ENCODE assay signal across 19 mouse cellular contexts in genomic region chr5:14750882-14751281, GRCm38 (mm10).
DNase-seq lines count a peak whose midpoint lies in the region; ATAC-seq and TF ChIP-seq lines count a peak whose summit lies in the region.
"Had no signal": no experiment of that assay in that cellular context is flagged by ENCODE, and none has a peak within 500 bp of the region (broad histone marks: within the 10 kb centered on the region; RNA-seq: fewer than 3 reads in every experiment).

No protein-coding gene starts in this region.

- no peaks in the 10 kb centered on the region for H3K4me1 ChIP-seq in hindbrain, embryonic 16.5 days (ENCODE audit: control insufficient read depth, insufficient read depth, low read depth, low read length)
- H3K4me1 ChIP-seq in hindbrain, embryonic 14.5 days (replicated peaks; ENCODE audit: control insufficient read depth, insufficient read depth, low read length), result no peaks in the 10 kb centered on the region
- no peaks in the 10 kb centered on the region for H3K4me1 ChIP-seq in cerebellum, adult 2 months (ENCODE audit: control insufficient read depth, insufficient read depth, low read length)
- H3K4me1 ChIP-seq: forebrain, embryonic 15.5 days; limb, embryonic 13.5 days; midbrain, embryonic 13.5 days had no signal

- H3K36me3 ChIP-seq in hindbrain, embryonic 16.5 days (ENCODE audit: control insufficient read depth, insufficient read depth, low read length), result no peaks in the 10 kb centered on the region
- no peaks in the 10 kb centered on the region for H3K36me3 ChIP-seq in hindbrain, embryonic 14.5 days (replicated peaks; ENCODE audit: control insufficient read depth, insufficient read depth)
- H3K36me3 ChIP-seq: forebrain, embryonic 15.5 days; limb, embryonic 13.5 days; midbrain, embryonic 13.5 days had no signal

- H3K27ac ChIP-seq in hindbrain, embryonic 16.5 days (ENCODE audit: low read depth, low read length), result no peak overlapping the region
- H3K27ac ChIP-seq in hindbrain, embryonic 14.5 days, result no peak overlapping the region
- H3K27ac ChIP-seq in cerebellum, adult 2 months (ENCODE audit: insufficient read depth, low read length), result no peak overlapping the region
- H3K27ac ChIP-seq: forebrain, embryonic 15.5 days; left cerebral cortex, adult 2 months; limb, embryonic 13.5 days; liver, embryonic 14.5 days; midbrain, embryonic 13.5 days had no signal

- no peak for TF ChIP-seq POLR2A in cerebellum, adult 2 months (IDR thresholded peaks at IDR 0.05; ENCODE audit: borderline replicate concordance, insufficient read depth, low read length)

- no peaks in the 10 kb centered on the region for H3K27me3 ChIP-seq in hindbrain, embryonic 16.5 days (replicated peaks; ENCODE audit: control insufficient read depth, insufficient read depth, low read length)
- no peaks in the 10 kb centered on the region for H3K27me3 ChIP-seq in hindbrain, embryonic 14.5 days (ENCODE audit: control insufficient read depth, insufficient read depth, low read length)
- no peaks in the 10 kb centered on the region; the same call in 1 of the 2 replicates for H3K27me3 ChIP-seq in cerebellum, adult 2 months (ENCODE audit: control insufficient read depth, insufficient read depth, low read length)
- H3K27me3 ChIP-seq: CH12.LX; forebrain, embryonic 15.5 days; limb, embryonic 13.5 days; midbrain, embryonic 13.5 days had no signal

- peak; percentile 78; the same call in 1 of the 2 replicates for ATAC-seq in hindbrain, embryonic 16.5 days
- ATAC-seq in hindbrain, embryonic 14.5 days (ENCODE audit: low FRiP score), result no peak
- ATAC-seq: forebrain, embryonic 15.5 days; inflammation-experienced regulatory T-cells, adult 6 months; midbrain, embryonic 13.5 days had no signal

- H3K9ac ChIP-seq in hindbrain, embryonic 16.5 days (ENCODE audit: low read depth, low read length), result no peak overlapping the region
- no peak overlapping the region for H3K9ac ChIP-seq in hindbrain, embryonic 14.5 days
- H3K9ac ChIP-seq: forebrain, embryonic 15.5 days; limb, embryonic 13.5 days; liver, embryonic 14.5 days; midbrain, embryonic 13.5 days had no signal

- no peaks in the 10 kb centered on the region for H3K9me3 ChIP-seq in hindbrain, embryonic 16.5 days (ENCODE audit: control insufficient read depth, low read length)
- H3K9me3 ChIP-seq in hindbrain, embryonic 14.5 days (ENCODE audit: control insufficient read depth, low read length), result no peaks in the 10 kb centered on the region
- H3K9me3 ChIP-seq: forebrain, embryonic 15.5 days; limb, embryonic 13.5 days; midbrain, embryonic 13.5 days had no signal

- TF ChIP-seq CTCF in cerebellum, adult 2 months (IDR thresholded peaks at IDR 0.05; ENCODE audit: borderline replicate concordance, insufficient read depth, low read depth, low read length), result no peak; the same call in 1 of the 2 replicates

- H3K4me2 ChIP-seq in hindbrain, embryonic 16.5 days (ENCODE audit: low read length), result no peak overlapping the region
- no peak overlapping the region for H3K4me2 ChIP-seq in hindbrain, embryonic 14.5 days (replicated peaks)
- H3K4me2 ChIP-seq: forebrain, embryonic 15.5 days; heart, embryonic 11.5 days; limb, embryonic 13.5 days; midbrain, embryonic 13.5 days had no signal

- peak; percentile 0 for DNase-seq in embryo, embryonic 10.5 days (ENCODE audit: low spot score)
- no peak for DNase-seq in embryo, embryonic 9.5 days (ENCODE audit: extremely low spot score)
- DNase-seq in hindbrain, embryonic 14.5 days (ENCODE audit: low spot score), result no peak
- DNase-seq in cerebellum, adult 2 months, result peak; percentile 90 to 96
- peak; percentile 12 for DNase-seq in gastrocnemius, postnatal 10 days
- no peak for DNase-seq in kidney, postnatal 4 days
- no peak for DNase-seq in layer of hippocampus, adult 9-10 months (ENCODE audit: low spot score)
- DNase-seq: adrenal gland, adult 8-10 months; retina, postnatal 1 day; thymus, adult 18-20 months had no signal

- H3K4me3 ChIP-seq in hindbrain, embryonic 16.5 days (ENCODE audit: low read length), result no peak overlapping the region
- H3K4me3 ChIP-seq in hindbrain, embryonic 14.5 days (replicated peaks; ENCODE audit: low read length), result no peak overlapping the region
- no peak overlapping the region for H3K4me3 ChIP-seq in cerebellum, adult 2 months (replicated peaks; ENCODE audit: insufficient read depth, low read depth, low read length)
- H3K4me3 ChIP-seq: forebrain, embryonic 15.5 days; left cerebral cortex, adult 2 months; limb, embryonic 13.5 days; midbrain, embryonic 13.5 days had no signal

Comparison
In these comparisons a context has a peak if more than half of its experiments do, and no peak if none do; other contexts are left out.
1. DNase-seq: peak in embryo, embryonic 10.5 days (single experiment), cerebellum, adult 2 months (2 of 2) and gastrocnemius, postnatal 10 days (single experiment); none in embryo, embryonic 9.5 days (single experiment), hindbrain, embryonic 14.5 days (single experiment), kidney, postnatal 4 days (0 of 2) and layer of hippocampus, adult 9-10 months (single experiment).